Mouse (Mus musculus): ENCODE results near the gene Dyrk3. TPM values are rescaled to one million over a fixed set of nuclear protein-coding genes. Genes with fewer than 3 reads are reported as not detected.
"Not testable (repeated sequence)": the region's sequence is repeated elsewhere in the genome, so short reads cannot be mapped to it uniquely, and the experiment has no call there.

Dyrk3 gene
- total RNA-seq, 2 experiments from 2014 or later = not detected

DNA sequence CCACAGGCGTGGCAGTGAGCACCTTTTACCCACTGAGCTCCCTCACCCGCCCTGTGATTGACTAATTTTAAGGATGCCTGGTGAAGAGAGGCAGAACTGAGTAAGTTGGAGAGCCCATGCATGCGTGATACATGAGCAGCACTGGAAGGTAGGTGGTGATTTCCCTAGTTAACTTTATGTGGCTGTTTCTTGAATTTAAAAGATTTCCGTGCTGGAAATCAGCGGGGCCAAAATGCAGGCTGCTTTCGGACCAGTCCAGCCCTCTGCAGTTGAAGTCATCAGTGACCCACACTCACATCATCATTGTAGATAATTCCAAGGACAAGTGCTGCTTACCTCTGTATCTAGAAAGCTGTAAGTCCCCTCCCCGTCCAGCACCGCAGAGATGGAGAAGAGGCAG is 37.7 kb upstream of the Dyrk3 start:
- H3K27ac ChIP-seq = no peak overlapping the region
- DNase-seq = no peak
- no peak overlapping the region for H3K4me3 ChIP-seq
- intact Hi-C loops (cut with DNase I) = no loop called here
- TF ChIP-seq CTCF (IDR thresholded peaks at IDR 0.05) = no peak

DNA sequence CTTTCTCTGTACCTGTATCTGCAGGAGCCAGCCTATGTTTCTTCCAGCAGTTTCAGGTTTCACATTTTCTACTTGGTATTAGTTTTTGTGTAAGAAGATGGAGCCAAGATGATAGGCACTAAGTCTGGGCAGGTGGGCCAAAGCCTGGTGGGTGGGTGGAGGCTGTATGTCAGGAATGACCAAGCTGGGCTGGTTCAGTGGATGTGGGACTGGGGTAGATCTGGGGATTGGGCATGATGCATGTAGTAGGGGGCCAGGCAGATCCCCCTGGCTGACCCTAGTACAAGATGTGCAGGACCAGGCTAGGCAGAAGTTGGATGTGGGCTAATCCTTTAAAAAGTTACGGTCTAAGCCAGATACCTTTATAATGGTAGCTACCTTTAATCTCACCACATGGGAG is 37.0 kb upstream of the Dyrk3 start:
- DNase-seq = no peak
- no peak for TF ChIP-seq CTCF (IDR thresholded peaks at IDR 0.05)
- intact Hi-C loops (cut with DNase I) = no loop called here
- no peak overlapping the region for H3K4me3 ChIP-seq
- no peak overlapping the region for H3K27ac ChIP-seq

- DNase-seq = no peak
- TF ChIP-seq CTCF (IDR thresholded peaks at IDR 0.05) = no peak
- intact Hi-C loops (cut with DNase I) = no loop called here
- Histone ChIP-seq H3K27ac (no peak overlapping the region; the same call in 1 of the 2 replicates), H3K4me3 (no peak overlapping the region)
Observed at GRCm38 (mm10) chr1:131174299-131174861, 36.2 kb upstream of the Dyrk3 start.

DNA sequence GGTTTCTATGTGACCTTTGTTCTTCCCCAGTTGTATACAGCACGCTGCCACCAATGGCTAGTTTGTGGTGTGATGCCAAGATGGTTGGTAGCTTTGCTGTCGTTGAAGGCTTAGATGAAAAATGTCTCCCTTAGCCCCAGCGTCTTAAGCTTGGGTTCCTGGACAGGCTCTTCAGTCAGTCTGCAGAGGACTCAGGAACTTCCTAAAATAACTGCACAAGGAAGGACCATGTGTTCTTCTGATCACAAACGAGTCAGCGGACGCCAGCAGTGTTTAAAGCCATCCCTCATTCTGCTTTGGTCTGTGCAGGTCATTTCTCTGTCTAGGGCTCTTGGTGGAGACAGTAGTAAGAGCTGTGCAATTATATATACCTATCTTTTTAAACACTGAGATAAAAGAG is 35.7 kb upstream of the Dyrk3 start:
- no peak for TF ChIP-seq CTCF (IDR thresholded peaks at IDR 0.05)
- peak overlapping the region; percentile 62 for H3K27ac ChIP-seq
- intact Hi-C loops (cut with DNase I) = no loop called here
- DNase-seq = no peak
- H3K4me3 ChIP-seq = peak overlapping the region; percentile 25; the same call in 1 of the 2 replicates

DNA sequence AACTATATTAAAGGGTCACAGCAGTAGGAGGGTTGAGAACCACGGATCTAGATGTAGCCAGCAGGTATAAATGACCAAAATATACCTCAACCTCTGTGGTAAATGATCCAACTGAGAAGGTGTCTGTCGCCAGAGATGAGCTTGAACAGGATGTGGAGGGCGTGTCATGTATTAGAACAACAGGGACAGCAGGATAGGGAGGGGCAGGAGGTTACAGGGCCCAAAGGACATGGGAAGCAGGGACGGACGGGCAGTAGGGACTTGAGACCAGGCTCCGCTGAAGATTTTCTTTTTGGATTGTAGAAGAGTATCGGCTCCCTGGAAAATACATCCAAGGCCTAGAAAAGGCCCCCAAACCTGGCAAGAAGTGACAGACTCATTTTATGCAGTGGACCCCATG is 34.9 kb upstream of the Dyrk3 start:
- intact Hi-C loops (cut with DNase I) = no loop called here
- no peak for DNase-seq
- Histone ChIP-seq H3K4me3 (peak overlapping the region; percentile 25; the same call in 1 of the 2 replicates), H3K27ac (peak overlapping the region; percentile 62)
- TF ChIP-seq CTCF (IDR thresholded peaks at IDR 0.05) = no peak

DNA sequence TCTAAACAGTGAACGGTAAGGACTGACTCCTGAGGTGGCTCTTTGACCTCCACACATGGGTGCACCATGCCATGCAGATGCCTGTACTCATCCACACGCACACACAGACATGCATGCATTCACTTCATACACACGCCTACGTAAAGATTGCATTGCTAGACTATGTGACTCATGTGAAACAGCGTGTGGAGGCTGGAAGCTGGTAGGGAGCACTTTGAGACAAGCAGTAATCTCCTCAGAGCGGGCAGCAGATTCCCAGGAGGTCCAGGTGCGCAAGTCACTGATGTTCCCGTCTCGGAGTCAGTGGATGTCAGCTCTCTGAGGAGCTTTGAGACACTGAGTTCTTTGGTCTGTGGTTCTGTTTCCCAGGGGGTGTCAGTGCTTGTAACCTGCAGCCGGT is 29.5 kb upstream of the Dyrk3 start:
- intact Hi-C loops (cut with DNase I) = no loop called here
- no peak for DNase-seq
- no peak for TF ChIP-seq CTCF (IDR thresholded peaks at IDR 0.05)
- Histone ChIP-seq H3K27ac (no peak overlapping the region), H3K4me3 (no peak overlapping the region)

DNA sequence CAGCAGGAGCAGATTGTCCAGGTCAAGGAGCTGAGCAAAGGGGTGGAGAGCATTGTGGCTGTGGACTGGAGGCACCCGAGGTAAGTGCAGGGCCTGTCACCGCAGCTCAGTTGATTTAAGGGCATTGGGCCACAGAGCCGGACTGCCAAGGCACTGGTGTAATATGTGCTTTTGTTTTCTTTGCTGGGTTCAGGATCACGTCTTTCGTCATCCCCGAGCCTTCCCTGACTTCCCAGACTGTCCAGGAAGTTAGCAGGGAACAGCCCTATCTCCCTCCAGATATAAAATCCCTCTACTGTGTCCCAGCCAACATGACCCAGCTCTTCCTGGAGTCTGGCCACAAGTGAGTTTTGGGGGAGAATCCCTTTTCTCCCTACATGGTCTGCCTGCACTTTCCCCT is 26.3 kb upstream of the Dyrk3 start:
- DNase-seq = no peak
- intact Hi-C loops (cut with DNase I) = no loop called here
- no peak for TF ChIP-seq CTCF (IDR thresholded peaks at IDR 0.05)
- H3K4me3 ChIP-seq = no peak overlapping the region
- no peak overlapping the region for H3K27ac ChIP-seq

- DNase-seq = no peak
- TF ChIP-seq CTCF (IDR thresholded peaks at IDR 0.05) = no peak
- H3K4me3 ChIP-seq = no peak overlapping the region
- intact Hi-C loops (cut with DNase I) = no loop called here
- no peak overlapping the region for H3K27ac ChIP-seq
Observed at GRCm38 (mm10) chr1:131161091-131161490, 23.0 kb upstream of the Dyrk3 start.

GRCm38 (mm10) chr1:131159573-131160327 is 21.6 kb upstream of the Dyrk3 start:
- H3K27ac ChIP-seq; H3K4me3 ChIP-seq; DNase-seq; intact Hi-C loops (cut with DNase I): not testable (repeated sequence)

DNA sequence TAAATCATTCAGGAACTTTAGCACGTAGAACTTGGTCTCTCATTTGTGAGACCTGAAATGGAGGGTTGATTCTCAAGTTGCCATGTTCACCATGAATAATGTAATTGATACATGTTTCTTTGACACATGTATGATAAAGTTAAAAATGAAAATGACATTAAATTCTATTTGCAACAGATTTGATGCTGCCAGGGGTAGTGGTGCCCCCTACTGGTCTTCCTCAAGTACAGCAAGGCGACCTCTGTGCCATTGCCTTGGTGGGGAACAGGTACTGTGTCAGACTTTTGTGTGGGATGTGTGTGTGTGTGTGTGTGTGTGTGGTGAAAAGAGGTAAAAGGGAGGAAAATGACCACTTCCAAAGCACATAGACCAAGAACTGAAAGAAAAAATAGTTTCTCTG is 17.3 kb upstream of the Dyrk3 start:
- Histone ChIP-seq H3K4me3 (no peak overlapping the region), H3K27ac (no peak overlapping the region)
- peak; percentile 47 for DNase-seq
- TF ChIP-seq CTCF (IDR thresholded peaks at IDR 0.05) = peak; percentile 83
- intact Hi-C loops (cut with DNase I) = loop anchor here (2.0 kb wide), 1 partner anchor 39 kb away; no protein-coding TSS in a partner anchor

- intact Hi-C loops (cut with DNase I) = no loop called here
- peak; percentile 92 for DNase-seq
- TF ChIP-seq CTCF (IDR thresholded peaks at IDR 0.05) = no peak
- Histone ChIP-seq H3K27ac (peak within 1 kb of the TSS; percentile 88), H3K4me3 (peak within 1 kb of the TSS; percentile 75)
Observed at GRCm38 (mm10) chr1:131153018-131153629, 15.0 kb upstream of the Dyrk3 start, which contains the start of gene Eif2d. Eif2d (plus strand) TSS chr1:131153181.

DNA sequence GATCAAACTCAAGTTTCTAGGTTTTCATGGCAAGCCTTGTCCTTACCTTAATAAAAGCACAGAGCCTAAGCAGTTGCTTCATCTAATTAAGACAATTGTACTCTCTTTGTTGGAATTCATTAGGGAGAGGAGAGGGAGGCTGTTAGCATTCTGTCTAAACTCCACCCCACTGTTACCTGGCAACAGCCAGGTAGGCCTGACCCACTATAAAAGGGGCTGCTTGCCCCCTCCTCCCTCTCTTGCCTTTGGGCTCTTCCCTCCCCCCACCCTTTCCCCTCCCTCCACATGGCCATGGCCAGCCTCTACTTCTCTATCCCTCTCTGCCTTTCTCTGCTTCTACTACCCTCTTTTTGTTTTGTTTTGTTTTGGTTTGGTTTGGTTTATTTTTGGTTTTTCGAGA is 11.4 kb upstream of the Dyrk3 start:
- DNase-seq = no peak
- intact Hi-C loops (cut with DNase I) = no loop called here
- H3K4me3 ChIP-seq = no peak overlapping the region
- TF ChIP-seq CTCF (IDR thresholded peaks at IDR 0.05) = no peak
- no peak overlapping the region for H3K27ac ChIP-seq

GRCm38 (mm10) chr1:131146181-131146614 is 8.1 kb upstream of the Dyrk3 start:
- intact Hi-C loops (cut with DNase I) = no loop called here
- no peak overlapping the region for H3K4me3 ChIP-seq
- no peak for TF ChIP-seq CTCF (IDR thresholded peaks at IDR 0.05)
- no peak overlapping the region for H3K27ac ChIP-seq
- no peak for DNase-seq

DNA sequence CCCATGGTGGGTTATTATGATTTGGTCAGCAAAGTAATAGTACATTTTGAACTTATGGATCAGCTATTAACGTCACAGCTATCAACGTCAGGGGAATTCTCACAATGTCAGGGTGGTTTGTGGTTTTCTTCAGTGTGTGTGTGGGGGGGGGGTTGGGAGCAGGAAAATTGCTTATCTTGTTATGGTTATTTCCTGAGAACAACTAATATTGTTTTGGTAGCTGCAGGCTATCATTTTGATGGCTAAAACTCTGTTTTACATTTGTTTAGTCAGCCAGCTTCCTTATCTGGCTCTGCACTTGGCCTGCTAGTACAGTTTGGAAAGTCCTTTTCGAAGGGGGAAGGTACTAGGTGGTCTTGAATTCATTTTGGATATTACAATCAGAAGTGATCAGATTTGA is 7.1 kb upstream of the Dyrk3 start:
- intact Hi-C loops (cut with DNase I); H3K27ac ChIP-seq; H3K4me3 ChIP-seq; DNase-seq: not testable (repeated sequence)
